Mouse (Mus musculus): ENCODE measurements around the gene Zfyve16.

Gene Zfyve16

DNA sequence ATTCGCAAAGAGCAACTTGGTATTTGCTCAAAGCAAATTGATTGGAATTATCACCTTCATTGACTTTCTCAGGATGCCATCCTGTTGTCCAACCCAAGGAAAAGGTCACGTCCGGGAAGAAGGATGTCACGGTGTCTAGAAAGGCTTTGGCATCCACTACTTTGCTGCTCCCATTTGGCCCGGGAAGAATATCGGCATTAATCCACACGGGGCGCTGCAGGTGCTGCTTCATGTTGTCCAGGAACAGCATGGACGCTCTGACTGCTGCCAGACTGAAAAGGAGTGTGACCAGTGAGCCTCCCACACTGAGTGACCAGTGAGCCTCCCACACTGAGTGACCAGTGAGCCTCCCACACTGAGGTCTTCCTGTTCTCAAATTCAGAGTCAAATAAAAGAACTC is 62.8 kb downstream of the Zfyve16 start:
- DNase-seq (ENCODE audit: low read depth, low spot score), result no peak

DNA sequence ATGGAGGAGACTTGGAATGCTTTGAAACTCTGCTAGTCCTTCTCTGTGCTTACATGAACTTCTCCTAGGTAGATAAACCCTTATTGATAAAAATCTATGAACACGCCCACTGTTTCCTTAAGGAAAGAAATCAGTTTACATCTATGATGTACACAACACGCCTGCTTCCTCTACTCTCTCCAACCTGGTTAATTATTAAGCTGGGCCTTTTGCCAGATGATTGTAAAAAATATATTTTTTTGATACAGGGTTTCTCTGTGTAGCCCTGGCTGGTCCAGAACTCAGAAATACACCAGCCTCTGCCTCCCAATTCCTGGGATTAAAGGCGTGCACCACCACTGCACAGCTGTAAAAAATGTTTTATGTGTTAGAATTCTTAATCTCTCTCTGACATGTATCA is 66.0 kb downstream of the Zfyve16 start:
- DNase-seq (ENCODE audit: low read depth, low spot score), result no peak

DNA sequence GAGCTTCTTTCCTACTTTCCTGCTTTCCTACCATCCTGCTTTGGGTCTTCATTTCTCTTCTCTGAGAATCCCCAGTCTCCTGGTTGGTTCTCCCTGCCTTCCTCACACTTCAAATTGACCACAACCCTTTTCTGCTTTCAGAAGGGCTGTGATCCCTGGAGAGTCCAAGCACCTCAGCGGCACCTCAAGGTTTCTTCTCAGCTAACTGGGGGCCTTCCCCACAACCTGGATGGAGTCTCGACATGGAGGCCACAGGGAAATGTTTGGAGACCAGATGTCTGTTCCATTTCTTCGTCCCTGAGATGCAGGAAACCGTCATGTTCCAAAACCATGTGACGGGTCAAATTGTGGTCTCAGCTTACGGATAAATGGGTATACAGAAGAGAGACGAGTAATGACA is 83.8 kb downstream of the Zfyve16 start:
- DNase-seq (ENCODE audit: low read depth, low spot score), result no peak

DNA sequence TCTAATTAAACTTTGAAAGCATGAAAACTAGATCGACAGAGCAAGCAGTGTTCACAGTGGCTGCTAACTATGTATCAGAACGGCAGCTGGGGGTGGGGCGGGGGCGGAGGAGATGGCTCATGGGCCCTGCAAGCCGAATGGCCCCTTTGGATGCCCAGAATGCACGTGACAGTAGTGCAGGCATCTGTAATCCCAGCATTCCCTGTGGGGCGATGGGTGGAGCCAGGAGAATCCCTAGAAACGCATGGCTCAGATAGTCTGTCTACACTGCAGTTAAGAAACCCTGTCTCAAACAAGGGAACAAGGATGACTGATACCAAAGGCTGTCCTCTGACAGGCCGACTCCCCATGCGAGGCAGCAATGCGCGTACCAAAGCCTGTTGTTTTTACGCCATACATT is 90.4 kb downstream of the Zfyve16 start:
- DNase-seq (ENCODE audit: low read depth, low spot score), result no peak

DNA sequence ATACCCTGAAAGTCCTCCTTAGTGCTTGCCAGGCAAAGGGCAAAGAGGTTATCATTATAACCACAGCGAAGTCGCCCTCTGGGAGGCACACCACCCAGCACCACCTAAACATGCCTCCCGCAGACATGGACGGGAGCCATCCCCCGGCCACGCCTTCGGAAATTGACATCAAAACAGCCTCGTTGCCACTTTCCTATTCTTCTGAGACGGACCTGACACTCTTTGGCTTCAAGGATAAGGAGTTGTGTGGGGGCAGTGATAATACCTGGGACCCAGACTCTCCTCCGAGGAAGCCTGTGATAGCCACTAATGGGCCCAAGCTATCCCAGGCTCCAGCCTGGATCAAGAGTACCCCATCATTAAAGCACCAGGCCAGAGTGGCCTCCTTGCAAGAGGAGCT is 92.0 kb downstream of the Zfyve16 start:
- no peak for DNase-seq (ENCODE audit: low read depth, low spot score)
